Mouse (Mus musculus) midbrain, embryonic 15.5 days (tissue): ENCODE measurements at regions not wholly inside any gene's neighbourhood (a gene's known extent, or its start where the extent isn't known, plus 50 kb on each side); places are given as distances from the start of the nearest gene placed in this dataset.
"Not testable (repeated sequence)": the region's sequence is repeated elsewhere in the genome, so short reads cannot be mapped to it uniquely, and the experiment has no call there.

ENCODE experiments used
- ATAC-seq: fragments of 200-750 bp; cut with Nextera tagmentation; replicated peaks from 2 replicates; pipeline ENCODE4 v1.8.0; 2017; ENCODE audit warnings: moderate TSS enrichment
- H3K27ac ChIP-seq: fragments of 300-500 bp; sonication (generic); 2 replicates; pipeline ENCODE4 v1.5.1; 2015; ENCODE audit warnings: mild to moderate bottlenecking, inconsistent platforms
- H3K27me3 ChIP-seq: fragments of 300-500 bp; sonication (generic); replicated peaks from 2 replicates; pipeline ENCODE4 v1.6.1; 2015; ENCODE audit warnings: inconsistent platforms
- H3K36me3 ChIP-seq: fragments of 300-500 bp; sonication (generic); replicated peaks from 2 replicates; pipeline ENCODE4 v1.6.1; 2015; ENCODE audit warnings: inconsistent platforms
- H3K4me1 ChIP-seq: fragments of 300-500 bp; sonication (generic); 2 replicates; pipeline ENCODE4 v1.6.1; 2015; ENCODE audit warnings: inconsistent platforms
- H3K4me2 ChIP-seq: fragments of 300-500 bp; sonication (generic); 2 replicates; pipeline ENCODE4 v1.6.1; 2015; ENCODE audit warnings: inconsistent platforms, mild to moderate bottlenecking, moderate library complexity
- H3K4me3 ChIP-seq: fragments of 300-500 bp; sonication (generic); 2 replicates; pipeline ENCODE4 v1.5.1; 2015; ENCODE audit warnings: mild to moderate bottlenecking, inconsistent platforms
- H3K9ac ChIP-seq: fragments of 300-500 bp; sonication (generic); 2 replicates; pipeline ENCODE4 v1.6.1; 2015; ENCODE audit warnings: mild to moderate bottlenecking, inconsistent platforms
- H3K9me3 ChIP-seq: fragments of 300-500 bp; sonication (generic); 2 replicates; pipeline ENCODE4 v1.6.1; 2016; ENCODE audit warnings: inconsistent platforms
- WGBS: fragments of 180-500 bp; shearing (Covaris S2); methylation state at CpG from one replicate; pipeline ENCODE4 v1.1.7; 2015; ENCODE audit warnings: mixed read lengths; 5-methylcytosine and 5-hydroxymethylcytosine counted together

- H3K4me2 ChIP-seq, H3K4me1 ChIP-seq, ATAC-seq, H3K4me3 ChIP-seq, H3K36me3 ChIP-seq, H3K9me3 ChIP-seq, H3K27ac ChIP-seq, H3K27me3 ChIP-seq, H3K9ac ChIP-seq: not testable (repeated sequence)
- 95% methylated on average over 2 of the region's 3 CpGs for WGBS
Observed at GRCm38 (mm10) chr14:71554324-71554723, 937.3 kb downstream of the Gm9195 start.

GRCm38 (mm10) chr14:71543580-71543979 lies 943.9 kb upstream of the Fam160b2 start:
- Histone ChIP-seq H3K27ac (no peak overlapping the region), H3K4me2 (no peak overlapping the region), H3K4me3 (no peak overlapping the region), H3K9me3 (no peaks in the 10 kb centered on the region), H3K4me1 (peaks cover 3% of the 10 kb centered on the region), H3K9ac (no peak overlapping the region), H3K27me3 (no peaks in the 10 kb centered on the region), H3K36me3 (no peaks in the 10 kb centered on the region)
- ATAC-seq = no peak
- WGBS = 91% methylated on average over 3 of the region's 3 CpGs

- Histone ChIP-seq H3K9ac (no peak overlapping the region), H3K4me3 (no peak overlapping the region), H3K9me3 (no peaks in the 10 kb centered on the region), H3K27ac (no peak overlapping the region), H3K36me3 (no peaks in the 10 kb centered on the region), H3K27me3 (no peaks in the 10 kb centered on the region), H3K4me1 (no peaks in the 10 kb centered on the region), H3K4me2 (no peak overlapping the region)
- WGBS = 74% methylated on average over 11 of the region's 11 CpGs
- no peak for ATAC-seq
Observed at GRCm38 (mm10) chr14:71532074-71532659, 932.5 kb upstream of the Fam160b2 start.

- Histone ChIP-seq H3K4me2 (no peak overlapping the region), H3K27ac (no peak overlapping the region), H3K27me3 (no peaks in the 10 kb centered on the region), H3K4me1 (no peaks in the 10 kb centered on the region), H3K9me3 (no peaks in the 10 kb centered on the region), H3K9ac (no peak overlapping the region), H3K36me3 (no peaks in the 10 kb centered on the region), H3K4me3 (no peak overlapping the region)
- no peak for ATAC-seq
- 80% methylated on average over 2 of the region's 2 CpGs for WGBS
Observed at GRCm38 (mm10) chr14:71531298-71531697, 931.7 kb upstream of the Fam160b2 start.

- Histone ChIP-seq H3K4me1 (no peaks in the 10 kb centered on the region), H3K27ac (no peak overlapping the region), H3K9me3 (no peaks in the 10 kb centered on the region), H3K9ac (no peak overlapping the region), H3K27me3 (no peaks in the 10 kb centered on the region), H3K4me3 (no peak overlapping the region), H3K36me3 (no peaks in the 10 kb centered on the region), H3K4me2 (no peak overlapping the region)
- 80% methylated on average over 6 of the region's 6 CpGs for WGBS
- no peak for ATAC-seq
Observed at GRCm38 (mm10) chr14:71530421-71530820, 930.8 kb upstream of the Fam160b2 start.

- Histone ChIP-seq H3K36me3 (no peaks in the 10 kb centered on the region), H3K27ac (no peak overlapping the region), H3K27me3 (no peaks in the 10 kb centered on the region), H3K4me3 (no peak overlapping the region), H3K4me2 (no peak overlapping the region), H3K9ac (no peak overlapping the region), H3K4me1 (no peaks in the 10 kb centered on the region), H3K9me3 (no peaks in the 10 kb centered on the region)
- WGBS = 55% methylated on average over 2 of the region's 2 CpGs
- no peak for ATAC-seq
Observed at GRCm38 (mm10) chr14:71518541-71518940, 918.9 kb upstream of the Fam160b2 start.

- Histone ChIP-seq H3K4me1 (no peaks in the 10 kb centered on the region), H3K27me3 (no peaks in the 10 kb centered on the region), H3K9ac (no peak overlapping the region), H3K4me2 (no peak overlapping the region), H3K27ac (no peak overlapping the region), H3K36me3 (no peaks in the 10 kb centered on the region), H3K4me3 (no peak overlapping the region), H3K9me3 (no peaks in the 10 kb centered on the region)
- ATAC-seq = no peak
- WGBS = 70% methylated on average over 1 of the region's 1 CpGs
Observed at GRCm38 (mm10) chr14:71500851-71501250, 901.2 kb upstream of the Fam160b2 start.

- Histone ChIP-seq H3K4me2 (no peak overlapping the region), H3K4me1 (no peaks in the 10 kb centered on the region), H3K36me3 (no peaks in the 10 kb centered on the region), H3K4me3 (no peak overlapping the region), H3K9me3 (no peaks in the 10 kb centered on the region), H3K9ac (no peak overlapping the region), H3K27me3 (no peaks in the 10 kb centered on the region), H3K27ac (no peak overlapping the region)
- WGBS = 87% methylated on average over 7 of the region's 7 CpGs
- ATAC-seq = no peak
Observed at GRCm38 (mm10) chr14:71491201-71491600, 891.6 kb upstream of the Fam160b2 start.

GRCm38 (mm10) chr14:71486176-71486970 lies 886.7 kb upstream of the Fam160b2 start:
- Histone ChIP-seq H3K27ac (no peak overlapping the region), H3K4me2 (no peak overlapping the region), H3K4me1 (no peaks in the 10 kb centered on the region), H3K36me3 (no peaks in the 10 kb centered on the region), H3K9me3 (no peaks in the 10 kb centered on the region), H3K27me3 (no peaks in the 10 kb centered on the region), H3K4me3 (no peak overlapping the region), H3K9ac (no peak overlapping the region)
- 88% methylated on average over 12 of the region's 12 CpGs for WGBS
- ATAC-seq = no peak

GRCm38 (mm10) chr14:71475656-71476055 lies 876.0 kb upstream of the Fam160b2 start:
- no peak overlapping the region for H3K9ac ChIP-seq
- no peaks in the 10 kb centered on the region for H3K4me1 ChIP-seq
- H3K4me3 ChIP-seq = no peak overlapping the region
- no peak for ATAC-seq
- H3K27ac ChIP-seq = no peak overlapping the region
- H3K4me2 ChIP-seq = no peak overlapping the region
- no peaks in the 10 kb centered on the region for H3K36me3 ChIP-seq
- WGBS = 64% methylated on average over 2 of the region's 2 CpGs
- H3K27me3 ChIP-seq = no peaks in the 10 kb centered on the region
- H3K9me3 ChIP-seq = no peaks in the 10 kb centered on the region

GRCm38 (mm10) chr14:71473907-71474306 lies 874.3 kb upstream of the Fam160b2 start:
- Histone ChIP-seq H3K9me3 (no peaks in the 10 kb centered on the region), H3K4me2 (no peak overlapping the region)
- WGBS = 84% methylated on average over 6 of the region's 6 CpGs

GRCm38 (mm10) chr14:71432364-71432763 lies 832.7 kb upstream of the Fam160b2 start:
- Histone ChIP-seq H3K9ac (no peak overlapping the region), H3K36me3 (no peaks in the 10 kb centered on the region), H3K27me3 (no peaks in the 10 kb centered on the region), H3K4me3 (no peak overlapping the region), H3K4me1 (no peaks in the 10 kb centered on the region), H3K27ac (no peak overlapping the region), H3K4me2 (no peak overlapping the region), H3K9me3 (no peaks in the 10 kb centered on the region)
- whole genome bisulfite sequencing = 66% methylated on average over 2 of the region's 2 CpGs
- ATAC-seq = no peak

More at GRCm38 (mm10) chr14:71473907-71474306, 874.3 kb upstream of the Fam160b2 start:
- Histone ChIP-seq H3K9ac (no peak overlapping the region), H3K36me3 (no peaks in the 10 kb centered on the region), H3K27ac (no peak overlapping the region), H3K4me1 (no peaks in the 10 kb centered on the region), H3K27me3 (no peaks in the 10 kb centered on the region), H3K4me3 (no peak overlapping the region)
- no peak for ATAC-seq
